Mouse (Mus musculus): ENCODE measurements around the gene Hist1h3h. TPM values are rescaled to one million over a fixed set of nuclear protein-coding genes. Genes with fewer than 3 reads are reported as not detected.
A peak's percentile ranks its signal among the peaks of the same experiment; 100 is the strongest.
"Not testable (repeated sequence)": the region's sequence is repeated elsewhere in the genome, so short reads cannot be mapped to it uniquely, and the experiment has no call there.

Hist1h3h gene
- polyA plus RNA-seq (2012; rRNA removed) = 1.1 and 2.2 TPM in 2 replicates

- not testable (repeated sequence) for H3K27ac ChIP-seq (ENCODE audit: insufficient read depth, low read depth, low read length); H3K36me3 ChIP-seq (ENCODE audit: control insufficient read depth, insufficient read depth, low read length); H3K27me3 ChIP-seq (replicated peaks; ENCODE audit: control insufficient read depth, insufficient read depth, low read length)
- Histone ChIP-seq H3K4me1 (ENCODE audit: control insufficient read depth, insufficient read depth, low read length) (peaks cover 10% of the 10 kb centered on the region), H3K4me3 (ENCODE audit: insufficient read depth, low read depth, low read length) (peak within 1 kb of the TSS; percentile 43)
- DNase-seq = peak; percentile 81
- WGBS = 9% methylated on average over 32 of the region's 56 CpGs
Measured at GRCm38 (mm10) chr13:21717397-21718357, at the start of gene Hist1h3h. Hist1h3h (plus strand) TSS chr13:21717659.

GRCm38 (mm10) chr13:21677305-21677704 lies 40.2 kb upstream of the Hist1h3h start, which contains the start of gene Olfr1360:
Olfr1360 (minus strand) TSS chr13:21677405.
- TF ChIP-seq CTCF (conservative IDR thresholded peaks at IDR 0.05; ENCODE audit: insufficient read depth, insufficient read length, low read depth, low read length) (no peak), POLR2A (IDR thresholded peaks at IDR 0.05; ENCODE audit: low read depth, low read length) (no peak)
- no peak for DNase-seq
- no peaks in the 10 kb centered on the region for H3K27me3 ChIP-seq (replicated peaks; ENCODE audit: control insufficient read depth, insufficient read depth, low read length)
- H3K4me1 ChIP-seq (ENCODE audit: control insufficient read depth, insufficient read depth, low read length) = no peaks in the 10 kb centered on the region
- no peak within 1 kb of the TSS for H3K27ac ChIP-seq (ENCODE audit: insufficient read depth, low read depth, low read length)
- no peak within 1 kb of the TSS for H3K4me3 ChIP-seq (ENCODE audit: insufficient read depth, low read depth, low read length)
- 75% methylated on average over 2 of the region's 2 CpGs for WGBS
- H3K36me3 ChIP-seq (ENCODE audit: control insufficient read depth, insufficient read depth, low read length) = no peaks in the 10 kb centered on the region

GRCm38 (mm10) chr13:21697811-21698210 lies 19.6 kb upstream of the Hist1h3h start, which contains the start of gene Olfr1359:
Olfr1359 (plus strand) TSS chr13:21698111.
- DNase-seq = no peak
- Histone ChIP-seq H3K27me3 (replicated peaks; ENCODE audit: control insufficient read depth, insufficient read depth, low read length) (no peaks in the 10 kb centered on the region; the same call in 1 of the 2 replicates), H3K4me3 (ENCODE audit: insufficient read depth, low read depth, low read length) (no peak within 1 kb of the TSS), H3K4me1 (ENCODE audit: control insufficient read depth, insufficient read depth, low read length) (no peaks in the 10 kb centered on the region), H3K36me3 (ENCODE audit: control insufficient read depth, insufficient read depth, low read length) (no peaks in the 10 kb centered on the region), H3K27ac (ENCODE audit: insufficient read depth, low read depth, low read length) (no peak within 1 kb of the TSS)
- no peak for TF ChIP-seq CTCF (conservative IDR thresholded peaks at IDR 0.05; ENCODE audit: insufficient read depth, insufficient read length, low read depth, low read length)
- TF ChIP-seq POLR2A (IDR thresholded peaks at IDR 0.05; ENCODE audit: low read depth, low read length) = no peak

- TF ChIP-seq CTCF (conservative IDR thresholded peaks at IDR 0.05; ENCODE audit: insufficient read depth, insufficient read length, low read depth, low read length) (no peak), POLR2A (IDR thresholded peaks at IDR 0.05; ENCODE audit: low read depth, low read length) (no peak)
- 67% methylated on average over 4 of the region's 4 CpGs for WGBS
- Histone ChIP-seq H3K4me3 (ENCODE audit: insufficient read depth, low read depth, low read length) (no peak overlapping the region), H3K36me3 (ENCODE audit: control insufficient read depth, insufficient read depth, low read length) (no peaks in the 10 kb centered on the region), H3K4me1 (ENCODE audit: control insufficient read depth, insufficient read depth, low read length) (no peaks in the 10 kb centered on the region), H3K27me3 (replicated peaks; ENCODE audit: control insufficient read depth, insufficient read depth, low read length) (no peaks in the 10 kb centered on the region), H3K27ac (ENCODE audit: insufficient read depth, low read depth, low read length) (no peak overlapping the region)
- no peak for DNase-seq
Measured at GRCm38 (mm10) chr13:21706669-21707068, 10.8 kb upstream of the Hist1h3h start.

- Histone ChIP-seq H3K4me3 (ENCODE audit: insufficient read depth, low read depth, low read length) (peak overlapping the region; percentile 71), H3K4me1 (ENCODE audit: control insufficient read depth, insufficient read depth, low read length) (peaks cover 5% of the 10 kb centered on the region; the same call in 1 of the 2 replicates), H3K36me3 (ENCODE audit: control insufficient read depth, insufficient read depth, low read length) (no peaks in the 10 kb centered on the region), H3K27ac (ENCODE audit: insufficient read depth, low read depth, low read length) (peak overlapping the region; percentile 17; the same call in 1 of the 2 replicates), H3K27me3 (replicated peaks; ENCODE audit: control insufficient read depth, insufficient read depth, low read length) (no peaks in the 10 kb centered on the region)
- TF ChIP-seq POLR2A (IDR thresholded peaks at IDR 0.05; ENCODE audit: low read depth, low read length) (no peak), CTCF (conservative IDR thresholded peaks at IDR 0.05; ENCODE audit: insufficient read depth, insufficient read length, low read depth, low read length) (peak; percentile 76)
- WGBS = under 1% methylated on average over 32 of the region's 32 CpGs
- DNase-seq = peak; percentile 92
Measured at GRCm38 (mm10) chr13:21710031-21710711, 7.3 kb upstream of the Hist1h3h start.

- DNase-seq = peak; percentile 84
- H3K36me3 ChIP-seq (ENCODE audit: control insufficient read depth, insufficient read depth, low read length) = no peaks in the 10 kb centered on the region
- 6% methylated on average over 22 of the region's 22 CpGs for WGBS
- TF ChIP-seq CTCF (conservative IDR thresholded peaks at IDR 0.05; ENCODE audit: insufficient read depth, insufficient read length, low read depth, low read length) = no peak
- TF ChIP-seq POLR2A (IDR thresholded peaks at IDR 0.05; ENCODE audit: low read depth, low read length) = no peak
- no peaks in the 10 kb centered on the region for H3K27me3 ChIP-seq (replicated peaks; ENCODE audit: control insufficient read depth, insufficient read depth, low read length)
- H3K4me1 ChIP-seq (ENCODE audit: control insufficient read depth, insufficient read depth, low read length) = peaks cover 8% of the 10 kb centered on the region; the same call in 1 of the 2 replicates
- no peak overlapping the region for H3K27ac ChIP-seq (ENCODE audit: insufficient read depth, low read depth, low read length)
- H3K4me3 ChIP-seq (ENCODE audit: insufficient read depth, low read depth, low read length) = peak overlapping the region; percentile 49
Measured at GRCm38 (mm10) chr13:21710821-21711525, 6.5 kb upstream of the Hist1h3h start.
